Mouse (Mus musculus) bone marrow macrophage, adult 2 months (primary cell): ENCODE data around the gene Scgb1a1. TPM values are rescaled to one million over a fixed set of nuclear protein-coding genes. Genes with fewer than 3 reads are reported as not detected.

Source experiments
- H3K27ac ChIP-seq: 2 replicates; pipeline ENCODE4 v1.5.1; 2012; ENCODE audit warnings: low read depth, low read length; ENCODE audit not compliant: insufficient read depth
- H3K4me1 ChIP-seq: 2 replicates; pipeline ENCODE4 v1.6.1; 2012; ENCODE audit warnings: low read length; ENCODE audit not compliant: control insufficient read depth, insufficient read depth
- H3K4me3 ChIP-seq: 2 replicates; pipeline ENCODE4 v1.5.1; 2012; ENCODE audit warnings: mild to moderate bottlenecking, low read length, moderate library complexity; ENCODE audit not compliant: insufficient read depth
- CTCF ChIP-seq: IDR thresholded peaks from 2 replicates; pipeline ENCODE4 v1.5.1; 2012; ENCODE audit warnings: low read depth, mild to moderate bottlenecking, low read length, moderate library complexity
- POLR2A ChIP-seq: IDR thresholded peaks from 2 replicates; pipeline ENCODE4 v1.6.1; 2012; ENCODE audit warnings: mild to moderate bottlenecking, low read depth, low read length, borderline replicate concordance
- polyA plus RNA-seq: library from polyadenylated mRNA; stranded (reverse); fragments of >200 nt; gene quantifications from 2 replicates; pipeline ENCODE4 v1.2.4, GENCODE M21; 2012; ENCODE audit not compliant: missing spikeins, insufficient read depth, insufficient read length

Scgb1a1 gene
- polyA plus RNA-seq, 1 experiment = not detected

GRCm38 (mm10) chr19:9043123-9043522 is 44.6 kb downstream of the Scgb1a1 start:
- H3K4me1 ChIP-seq = peaks cover 63% of the 10 kb centered on the region
- no peak overlapping the region for H3K27ac ChIP-seq
- H3K4me3 ChIP-seq = no peak overlapping the region
- TF ChIP-seq POLR2A = no peak
- TF ChIP-seq CTCF = no peak

GRCm38 (mm10) chr19:9041074-9041473 is 46.7 kb downstream of the Scgb1a1 start:
- Histone ChIP-seq H3K27ac (peak overlapping the region; percentile 29), H3K4me3 (no peak overlapping the region), H3K4me1 (peaks cover 48% of the 10 kb centered on the region)
- TF ChIP-seq CTCF (no peak), POLR2A (no peak)

GRCm38 (mm10) chr19:9040649-9041048 is 47.1 kb downstream of the Scgb1a1 start:
- TF ChIP-seq CTCF (no peak), POLR2A (no peak)
- no peak overlapping the region for H3K4me3 ChIP-seq
- H3K27ac ChIP-seq = peak overlapping the region; percentile 1
- peaks cover 44% of the 10 kb centered on the region for H3K4me1 ChIP-seq

DNA sequence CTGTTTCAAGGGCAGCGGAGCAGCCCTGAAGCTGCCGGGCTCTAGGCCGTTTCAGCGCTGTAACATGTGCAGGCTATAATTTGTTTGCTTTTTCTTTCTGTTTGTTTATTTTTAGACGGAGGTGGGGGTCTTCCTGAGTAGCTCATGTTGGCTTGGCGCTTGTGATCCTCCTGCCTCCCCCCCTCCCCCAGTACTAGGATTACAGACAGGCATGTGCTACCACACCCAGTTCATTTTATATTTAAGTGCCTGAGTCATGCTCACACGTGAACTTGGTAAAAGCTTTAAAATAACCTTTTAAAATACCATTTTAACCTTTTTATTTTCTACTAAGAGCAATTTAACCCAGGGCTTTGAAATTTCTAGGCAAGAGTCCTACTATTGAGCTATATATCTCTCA is 47.8 kb downstream of the Scgb1a1 start:
- no peak for TF ChIP-seq CTCF
- Histone ChIP-seq H3K27ac (no peak overlapping the region), H3K4me3 (no peak overlapping the region), H3K4me1 (peaks cover 37% of the 10 kb centered on the region)

- H3K4me1 ChIP-seq = peaks cover 36% of the 10 kb centered on the region
- no peak for TF ChIP-seq CTCF
- no peak for TF ChIP-seq POLR2A
- H3K27ac ChIP-seq = no peak overlapping the region
- H3K4me3 ChIP-seq = no peak overlapping the region
These were observed 48.5 kb downstream of the Scgb1a1 start for GRCm38 (mm10) chr19:9039266-9039665.

DNA sequence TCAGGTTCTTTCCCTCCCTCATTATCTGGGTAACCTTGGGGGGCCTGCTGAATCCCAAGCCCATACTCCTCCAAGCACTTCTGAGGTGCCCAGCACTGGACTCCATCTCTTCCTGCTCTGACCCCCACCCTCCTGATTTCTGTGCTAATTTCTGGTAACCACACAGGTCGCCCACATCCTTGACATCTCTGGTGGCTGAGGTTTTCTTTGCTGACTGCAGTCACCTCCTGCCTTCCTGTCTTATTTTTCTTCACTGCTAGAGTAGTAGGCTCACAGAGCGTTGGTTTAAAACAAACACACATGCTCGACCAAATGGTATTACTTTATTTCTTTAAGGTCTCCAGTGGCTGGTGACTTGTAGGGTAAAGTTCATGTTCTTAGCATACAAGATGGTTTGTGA is 49.6 kb downstream of the Scgb1a1 start:
- no peak overlapping the region for H3K27ac ChIP-seq
- no peak overlapping the region for H3K4me3 ChIP-seq
- H3K4me1 ChIP-seq = peaks cover 39% of the 10 kb centered on the region
- no peak for TF ChIP-seq CTCF
- TF ChIP-seq POLR2A = no peak

DNA sequence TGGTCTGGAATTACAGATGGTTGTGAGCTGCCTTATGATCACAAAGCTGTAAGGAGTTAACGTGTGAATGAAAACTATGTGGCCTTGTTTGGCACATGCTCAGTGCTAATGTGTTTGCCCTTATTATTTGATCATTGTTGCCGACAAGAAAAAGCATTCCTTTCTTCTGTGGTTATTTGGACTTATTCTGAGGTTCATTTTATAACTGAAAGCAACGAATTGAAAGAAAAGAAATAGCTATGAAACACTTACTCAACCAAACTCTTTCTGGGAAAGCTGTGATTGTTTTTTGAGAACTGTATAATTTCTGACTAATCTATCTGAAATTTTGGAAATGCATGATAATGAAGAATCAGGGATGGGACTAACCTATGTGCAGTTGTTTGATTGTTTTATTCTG is 52.7 kb downstream of the Scgb1a1 start:
- Histone ChIP-seq H3K4me1 (peaks cover 22% of the 10 kb centered on the region), H3K27ac (no peak overlapping the region), H3K4me3 (no peak overlapping the region)
- TF ChIP-seq CTCF (no peak), POLR2A (no peak)

DNA sequence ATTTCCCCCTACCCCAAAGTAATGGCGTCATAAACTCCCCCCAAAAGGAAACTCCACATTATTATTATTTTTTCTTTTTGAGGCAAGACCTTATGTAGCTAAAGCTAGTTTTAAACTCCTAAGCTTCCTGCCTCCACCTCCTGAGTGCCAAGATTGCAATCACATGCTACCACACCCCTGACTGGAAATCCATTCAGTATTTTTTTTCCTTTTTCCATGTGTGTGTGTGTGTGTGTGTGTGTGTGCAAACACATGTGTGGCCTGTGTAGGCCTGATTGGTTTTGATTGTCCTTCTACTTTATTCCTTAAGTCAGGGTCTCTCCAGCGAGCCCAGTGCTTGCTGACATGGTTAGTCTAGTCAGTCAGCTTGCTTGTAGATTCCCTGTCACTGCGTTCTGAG is 53.3 kb downstream of the Scgb1a1 start:
- no peak overlapping the region for H3K4me3 ChIP-seq
- peaks cover 17% of the 10 kb centered on the region for H3K4me1 ChIP-seq
- TF ChIP-seq POLR2A (no peak), CTCF (no peak)
- no peak overlapping the region for H3K27ac ChIP-seq

Other genes starting within 250 kb of the Scgb1a1 start
- not detected in 2 replicates for gene Gng3, start 248.8 kb downstream of the Scgb1a1 start, polyA plus RNA-seq
- gene Lrrn4cl, start 237.2 kb downstream of the Scgb1a1 start, polyA plus RNA-seq = not detected in 2 replicates
- gene Ubxn1, start 216.5 kb downstream of the Scgb1a1 start, polyA plus RNA-seq = 193 and 215 TPM in 2 replicates
- 37.2 and 40.9 TPM in 2 replicates for gene Uqcc3, start 207.0 kb downstream of the Scgb1a1 start, polyA plus RNA-seq
- 12.6 and 13.7 TPM in 2 replicates for gene Lbhd1, start 204.2 kb downstream of the Scgb1a1 start, polyA plus RNA-seq
- gene Gm49403, start 204.0 kb downstream of the Scgb1a1 start, polyA plus RNA-seq = not detected in 2 replicates
- 40.1 and 43.1 TPM in 2 replicates for gene 1810009A15Rik, start 199.1 kb downstream of the Scgb1a1 start, polyA plus RNA-seq
- gene Gm49416, start 199.0 kb downstream of the Scgb1a1 start, polyA plus RNA-seq = 4.9 TPM in 1 of 2 replicates, not detected in the other
- 11.5 and 11.8 TPM in 2 replicates for gene Ints5, start 195.0 kb downstream of the Scgb1a1 start, polyA plus RNA-seq
- 82.5 and 91.3 TPM in 2 replicates for gene Ganab, start 189.9 kb downstream of the Scgb1a1 start, polyA plus RNA-seq
- gene B3gat3, start 167.6 kb downstream of the Scgb1a1 start, polyA plus RNA-seq = 35.5 and 40.8 TPM in 2 replicates
- gene Rom1, start 158.6 kb downstream of the Scgb1a1 start, polyA plus RNA-seq = 2.5 and 3.6 TPM in 2 replicates
- 33.1 and 33.7 TPM in 2 replicates for gene Eml3, start 158.4 kb downstream of the Scgb1a1 start, polyA plus RNA-seq
- gene Mta2, start 146.1 kb downstream of the Scgb1a1 start, polyA plus RNA-seq = 78.6 and 81.2 TPM in 2 replicates
- gene Tut1, start 134.1 kb downstream of the Scgb1a1 start, polyA plus RNA-seq = 12.5 and 14.6 TPM in 2 replicates
- gene Eef1g, start 120.9 kb downstream of the Scgb1a1 start, polyA plus RNA-seq = 220 and 226 TPM in 2 replicates
- gene Ahnak, start 98.7 kb downstream of the Scgb1a1 start, polyA plus RNA-seq = 440 and 513 TPM in 2 replicates
- gene Asrgl1, start 47.7 kb upstream of the Scgb1a1 start, polyA plus RNA-seq = 4.0 and 6.0 TPM in 2 replicates